Mouse (Mus musculus): Measurements from ENCODE around the gene Gm44973. TPM values are rescaled to one million over a fixed set of nuclear protein-coding genes. Genes with fewer than 3 reads are reported as not detected.
A peak's percentile ranks its signal among the peaks of the same experiment; 100 is the strongest.

The Gm44973 gene
- polyA plus RNA-seq, 1 experiment from 2014 or later, result 4.7 TPM

DNA sequence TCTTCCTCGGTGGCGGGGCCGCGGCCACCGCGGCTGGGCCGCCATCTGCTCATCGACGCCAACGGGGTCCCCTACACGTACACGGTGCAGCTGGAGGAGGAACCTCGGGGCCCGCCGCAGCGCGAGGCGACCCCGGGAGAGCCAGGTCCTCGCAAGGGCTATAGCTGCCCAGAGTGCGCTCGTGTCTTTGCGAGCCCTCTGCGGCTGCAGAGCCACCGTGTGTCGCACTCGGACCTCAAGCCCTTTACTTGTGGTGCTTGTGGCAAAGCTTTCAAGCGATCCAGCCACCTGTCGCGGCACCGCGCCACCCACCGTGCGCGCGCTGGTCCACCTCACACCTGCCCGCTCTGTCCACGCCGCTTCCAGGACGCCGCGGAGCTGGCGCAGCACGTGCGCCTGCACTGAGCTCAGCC lies 37.6 kb downstream of the Gm44973 start:
- Histone ChIP-seq H3K4me1 (replicated peaks; ENCODE audit: insufficient read depth, low read length) (peaks cover 26% of the 10 kb centered on the region), H3K9me3 (replicated peaks; ENCODE audit: low read length) (no peaks in the 10 kb centered on the region), H3K36me3 (ENCODE audit: insufficient read depth, low read length) (no peaks in the 10 kb centered on the region), H3K4me3 (replicated peaks; ENCODE audit: low read depth, low read length) (peak overlapping the region; percentile 60), H3K27ac (no peak overlapping the region), H3K27me3 (ENCODE audit: insufficient read depth, low read length) (peaks cover 23% of the 10 kb centered on the region), H3K4me2 (ENCODE audit: low read length) (peak overlapping the region; percentile 81), H3K9ac (ENCODE audit: low read depth, low read length) (peak overlapping the region; percentile 56)
- no peak for TF ChIP-seq CTCF (IDR thresholded peaks at IDR 0.05; ENCODE audit: low read depth)
- ATAC-seq (replicated peaks; ENCODE audit: low FRiP score, low read depth), result no peak
- no peak for DNase-seq (ENCODE audit: low spot score)
- 5% methylated on average over 45 of the region's 45 CpGs for WGBS

DNA sequence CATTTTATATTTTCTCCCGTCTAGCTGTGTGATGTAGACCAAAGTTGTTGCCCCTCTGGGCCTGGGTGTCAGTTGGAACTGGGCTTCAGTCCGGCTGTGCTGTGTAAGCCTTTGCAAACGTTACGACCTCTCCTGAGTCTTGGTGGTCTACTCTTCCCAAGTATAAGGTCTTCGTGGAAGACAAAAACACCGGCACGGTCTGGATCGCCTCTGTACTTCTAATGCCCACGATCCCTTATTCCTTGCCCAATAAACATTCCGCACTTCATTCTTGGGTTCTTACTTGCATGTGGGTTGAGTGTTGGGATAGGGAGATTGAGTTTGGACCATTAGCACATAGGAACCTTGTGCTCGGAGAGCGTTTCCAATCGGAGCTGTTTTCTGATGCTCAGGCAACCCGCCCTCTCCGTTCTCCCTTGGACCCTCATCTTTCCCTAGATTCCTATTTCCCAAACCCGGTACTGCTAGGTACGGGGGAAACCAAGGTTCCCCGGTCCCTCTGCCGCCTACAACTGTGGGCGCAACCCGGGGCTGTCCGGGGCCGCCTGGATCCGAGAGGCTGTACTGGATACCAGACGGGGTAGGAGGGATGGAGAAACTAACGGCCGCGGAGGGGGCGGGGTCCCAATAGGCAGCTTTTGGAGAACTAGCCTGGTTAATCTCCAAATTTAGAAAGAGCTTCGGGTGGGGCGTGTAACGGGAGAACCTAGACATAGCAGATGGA lies 38.3 kb downstream of the Gm44973 start:
- ATAC-seq (replicated peaks; ENCODE audit: low FRiP score, low read depth) (no peak), DNase-seq (ENCODE audit: low spot score) (peak; percentile 39)
- Histone ChIP-seq H3K4me2 (ENCODE audit: low read length) (peak overlapping the region; percentile 81), H3K27ac (no peak overlapping the region), H3K27me3 (ENCODE audit: insufficient read depth, low read length) (peaks cover 23% of the 10 kb centered on the region), H3K9me3 (replicated peaks; ENCODE audit: low read length) (no peaks in the 10 kb centered on the region), H3K9ac (ENCODE audit: low read depth, low read length) (peak overlapping the region; percentile 56), H3K4me1 (replicated peaks; ENCODE audit: insufficient read depth, low read length) (peaks cover 26% of the 10 kb centered on the region), H3K36me3 (ENCODE audit: insufficient read depth, low read length) (no peaks in the 10 kb centered on the region), H3K4me3 (replicated peaks; ENCODE audit: low read depth, low read length) (peak overlapping the region; percentile 60)
- TF ChIP-seq CTCF (IDR thresholded peaks at IDR 0.05; ENCODE audit: low read depth), result no peak
- 9% methylated on average over 32 of the region's 32 CpGs for WGBS

DNA sequence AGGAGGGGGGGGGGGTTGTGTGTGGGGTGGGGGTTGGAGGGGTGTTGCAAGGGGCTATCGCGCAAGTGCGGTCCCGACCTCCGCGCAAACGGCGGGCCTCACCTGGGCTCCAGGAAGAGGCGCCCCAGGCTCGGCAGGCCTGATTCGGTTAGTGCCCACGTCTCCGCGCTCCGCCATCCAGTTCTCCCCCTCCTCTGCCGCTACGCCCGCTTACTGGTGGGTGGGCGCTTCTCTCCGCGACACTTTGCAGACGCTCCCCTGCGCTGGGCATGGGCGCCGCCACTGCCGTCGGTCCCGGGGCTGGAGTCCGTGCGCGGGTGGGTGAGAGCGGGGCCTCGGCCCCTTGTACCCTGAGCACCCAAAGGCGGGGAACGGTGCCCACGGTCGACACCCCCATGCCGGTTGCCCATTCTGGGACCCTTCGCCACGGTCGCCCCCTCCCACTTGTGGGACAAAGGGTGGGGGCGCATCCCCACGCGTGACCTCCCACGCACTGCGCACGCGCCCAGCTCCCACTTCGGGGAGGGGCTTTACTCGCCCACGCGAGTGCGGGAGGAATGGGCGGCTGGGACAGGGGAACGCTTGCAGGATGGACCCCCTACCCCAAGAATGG lies 41.5 kb downstream of the Gm44973 start:
- Histone ChIP-seq H3K9me3 (replicated peaks; ENCODE audit: low read length) (no peaks in the 10 kb centered on the region), H3K27ac (peak overlapping the region; percentile 38; the same call in 1 of the 2 replicates), H3K4me3 (replicated peaks; ENCODE audit: low read depth, low read length) (peak overlapping the region; percentile 52), H3K4me2 (ENCODE audit: low read length) (peak overlapping the region; percentile 86), H3K27me3 (ENCODE audit: insufficient read depth, low read length) (peaks cover 23% of the 10 kb centered on the region), H3K36me3 (ENCODE audit: insufficient read depth, low read length) (no peaks in the 10 kb centered on the region), H3K4me1 (replicated peaks; ENCODE audit: insufficient read depth, low read length) (peaks cover 27% of the 10 kb centered on the region), H3K9ac (ENCODE audit: low read depth, low read length) (peak overlapping the region; percentile 79)
- no peak for TF ChIP-seq CTCF (IDR thresholded peaks at IDR 0.05; ENCODE audit: low read depth)
- ATAC-seq (replicated peaks; ENCODE audit: low FRiP score, low read depth) (no peak), DNase-seq (ENCODE audit: low spot score) (no peak)
- WGBS, result 1% methylated on average over 52 of the region's 55 CpGs

DNA sequence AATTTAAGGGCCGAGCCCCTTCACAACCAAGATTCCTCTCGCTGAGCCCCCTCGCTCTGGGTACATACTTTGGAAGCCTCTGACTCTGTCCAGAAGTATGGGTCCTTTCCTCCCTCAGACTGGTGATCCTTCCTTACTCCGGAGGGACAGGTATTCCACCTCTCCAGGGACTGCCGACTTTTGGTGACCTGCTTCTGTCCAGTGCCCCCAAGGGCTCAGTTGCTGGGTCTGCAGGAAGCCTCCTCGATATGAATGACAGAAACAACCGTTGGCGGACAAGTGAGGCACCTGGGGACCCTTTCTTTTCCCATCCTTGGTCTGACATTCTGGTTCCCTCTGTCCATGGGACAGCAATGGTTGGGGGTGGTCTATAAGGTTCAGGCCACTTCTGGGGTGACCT lies 42.1 kb downstream of the Gm44973 start:
- H3K4me2 ChIP-seq (ENCODE audit: low read length), result peak overlapping the region; percentile 86
- no peaks in the 10 kb centered on the region for H3K36me3 ChIP-seq (ENCODE audit: insufficient read depth, low read length)
- peak overlapping the region; percentile 79; the same call in 1 of the 2 replicates for H3K9ac ChIP-seq (ENCODE audit: low read depth, low read length)
- no peak for TF ChIP-seq CTCF (IDR thresholded peaks at IDR 0.05; ENCODE audit: low read depth)
- no peak for ATAC-seq (replicated peaks; ENCODE audit: low FRiP score, low read depth)
- 25% methylated on average over 8 of the region's 8 CpGs for WGBS
- peaks cover 23% of the 10 kb centered on the region for H3K27me3 ChIP-seq (ENCODE audit: insufficient read depth, low read length)
- no peaks in the 10 kb centered on the region for H3K9me3 ChIP-seq (replicated peaks; ENCODE audit: low read length)
- no peak overlapping the region for H3K27ac ChIP-seq
- DNase-seq (ENCODE audit: low spot score), result no peak
- H3K4me1 ChIP-seq (replicated peaks; ENCODE audit: insufficient read depth, low read length), result peaks cover 26% of the 10 kb centered on the region
- H3K4me3 ChIP-seq (replicated peaks; ENCODE audit: low read depth, low read length), result peak overlapping the region; percentile 52

GRCm38 (mm10) chr7:5057804-5058203 lies 42.5 kb downstream of the Gm44973 start:
- Histone ChIP-seq H3K4me3 (replicated peaks; ENCODE audit: low read depth, low read length) (no peak overlapping the region), H3K9me3 (replicated peaks; ENCODE audit: low read length) (no peaks in the 10 kb centered on the region), H3K27ac (no peak overlapping the region), H3K9ac (ENCODE audit: low read depth, low read length) (no peak overlapping the region), H3K4me2 (ENCODE audit: low read length) (peak overlapping the region; percentile 86; the same call in 1 of the 2 replicates), H3K36me3 (ENCODE audit: insufficient read depth, low read length) (no peaks in the 10 kb centered on the region), H3K4me1 (replicated peaks; ENCODE audit: insufficient read depth, low read length) (peaks cover 22% of the 10 kb centered on the region), H3K27me3 (ENCODE audit: insufficient read depth, low read length) (peaks cover 20% of the 10 kb centered on the region)
- WGBS, result 39% methylated on average over 11 of the region's 11 CpGs
- ATAC-seq (replicated peaks; ENCODE audit: low FRiP score, low read depth) (no peak), DNase-seq (ENCODE audit: low spot score) (no peak)
- TF ChIP-seq CTCF (IDR thresholded peaks at IDR 0.05; ENCODE audit: low read depth), result peak; percentile 50

DNA sequence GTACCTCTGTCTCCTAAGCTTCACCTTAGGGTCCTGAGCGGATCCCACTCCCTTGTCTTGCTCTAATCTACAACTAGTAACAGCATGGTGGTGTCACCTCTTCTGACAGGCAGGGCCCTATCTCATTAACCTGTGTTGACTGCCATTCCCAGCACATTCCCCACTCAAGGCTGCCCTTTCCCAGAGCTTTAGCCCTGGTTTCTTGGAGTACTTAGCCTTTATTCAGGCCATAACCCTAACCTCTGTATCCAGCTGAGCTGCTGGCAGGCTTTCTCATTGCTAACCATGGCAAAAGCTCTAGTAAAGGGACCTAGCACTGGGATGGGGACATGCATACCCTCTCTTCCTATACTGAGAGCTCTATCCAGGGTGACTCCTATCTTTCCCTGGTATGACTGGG lies 43.3 kb downstream of the Gm44973 start:
- no peak for TF ChIP-seq CTCF (IDR thresholded peaks at IDR 0.05; ENCODE audit: low read depth)
- WGBS, result 100% methylated on average over 1 of the region's 1 CpGs
- Histone ChIP-seq H3K27me3 (ENCODE audit: insufficient read depth, low read length) (peaks cover 16% of the 10 kb centered on the region), H3K9ac (ENCODE audit: low read depth, low read length) (no peak overlapping the region), H3K27ac (no peak overlapping the region), H3K4me3 (replicated peaks; ENCODE audit: low read depth, low read length) (no peak overlapping the region), H3K4me2 (ENCODE audit: low read length) (no peak overlapping the region), H3K36me3 (ENCODE audit: insufficient read depth, low read length) (no peaks in the 10 kb centered on the region), H3K4me1 (replicated peaks; ENCODE audit: insufficient read depth, low read length) (peaks cover 14% of the 10 kb centered on the region; the same call in 1 of the 2 replicates), H3K9me3 (replicated peaks; ENCODE audit: low read length) (no peaks in the 10 kb centered on the region)
- no peak for DNase-seq (ENCODE audit: low spot score)
- no peak for ATAC-seq (replicated peaks; ENCODE audit: low FRiP score, low read depth)
